Mouse (Mus musculus) hindbrain, embryonic 13.5 days (tissue): ENCODE measurements at regions not wholly inside any gene's neighbourhood (a gene's known extent, or its start where the extent isn't known, plus 50 kb on each side); places are given as distances from the start of the nearest gene placed in this dataset.

ENCODE experiments used
- ATAC-seq: fragments of 200-750 bp; cut with Nextera tagmentation; 2 replicates; pipeline ENCODE4 v1.8.0; 2017; ENCODE audit warnings: moderate TSS enrichment; ENCODE audit not compliant: low FRiP score
- H3K27ac ChIP-seq: fragments of 300-500 bp; sonication (generic); 2 replicates; pipeline ENCODE4 v1.5.1; 2015; ENCODE audit warnings: inconsistent platforms, mild to moderate bottlenecking, moderate library complexity
- H3K27me3 ChIP-seq: fragments of 300-500 bp; sonication (generic); 2 replicates; pipeline ENCODE4 v1.6.1; 2015; ENCODE audit warnings: mild to moderate bottlenecking, inconsistent platforms
- H3K36me3 ChIP-seq: fragments of 300-500 bp; sonication (generic); 2 replicates; pipeline ENCODE4 v1.6.1; 2015; ENCODE audit warnings: mild to moderate bottlenecking, inconsistent platforms
- H3K4me1 ChIP-seq: fragments of 300-500 bp; sonication (generic); replicated peaks from 2 replicates; pipeline ENCODE4 v1.6.1; 2015; ENCODE audit warnings: inconsistent platforms
- H3K4me2 ChIP-seq: fragments of 300-500 bp; sonication (generic); 2 replicates; pipeline ENCODE4 v1.6.1; 2015; ENCODE audit warnings: inconsistent platforms, mild to moderate bottlenecking, moderate library complexity
- H3K4me3 ChIP-seq: fragments of 300-500 bp; sonication (generic); 2 replicates; pipeline ENCODE4 v1.5.1; 2015; ENCODE audit warnings: mild to moderate bottlenecking, inconsistent platforms
- H3K9ac ChIP-seq: fragments of 300-500 bp; sonication (generic); 2 replicates; pipeline ENCODE4 v1.6.1; 2015; ENCODE audit warnings: mild to moderate bottlenecking, inconsistent platforms
- H3K9me3 ChIP-seq: fragments of 300-500 bp; sonication (generic); 2 replicates; pipeline ENCODE4 v1.6.1; 2016; ENCODE audit warnings: inconsistent platforms
- WGBS: fragments of 180-500 bp; shearing (Covaris S2); methylation state at CpG from one replicate; pipeline ENCODE4 v1.1.7; 2015; 5-methylcytosine and 5-hydroxymethylcytosine counted together

DNA sequence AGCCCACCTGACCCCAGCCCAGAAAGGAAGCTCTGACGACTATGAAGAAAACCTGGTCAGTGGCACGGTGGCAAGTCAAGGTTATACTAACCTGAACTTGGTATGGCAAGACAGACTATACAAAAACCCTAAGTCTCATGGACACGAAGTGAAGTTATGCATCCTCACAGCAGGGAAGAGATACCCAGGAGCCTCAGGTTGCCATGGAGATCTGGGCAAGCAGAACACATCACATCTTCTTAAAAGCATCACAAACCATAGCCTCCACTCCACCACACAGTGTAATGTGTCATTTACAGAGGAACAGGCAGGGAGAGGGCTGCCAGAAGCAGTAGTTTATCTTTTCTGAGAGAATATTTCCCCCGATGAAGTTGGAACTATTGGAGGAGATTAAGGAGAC is 146.5 kb downstream of the Slc39a8 start:
- Histone ChIP-seq H3K27ac (no peak overlapping the region), H3K4me3 (no peak overlapping the region), H3K36me3 (no peaks in the 10 kb centered on the region), H3K9ac (no peak overlapping the region), H3K4me1 (no peaks in the 10 kb centered on the region), H3K27me3 (no peaks in the 10 kb centered on the region), H3K9me3 (no peaks in the 10 kb centered on the region), H3K4me2 (no peak overlapping the region)
- 0 out of 2 replicates have a peak, but pooled peaks have one; percentile 36 for ATAC-seq
- 64% methylated on average over 4 of the region's 4 CpGs for WGBS

GRCm38 (mm10) chr3:135972413-135972812 is 147.3 kb downstream of the Slc39a8 start:
- ATAC-seq = no peak
- no peak overlapping the region for H3K9ac ChIP-seq
- H3K27ac ChIP-seq = no peak overlapping the region
- no peaks in the 10 kb centered on the region for H3K9me3 ChIP-seq
- H3K4me2 ChIP-seq = no peak overlapping the region
- no peaks in the 10 kb centered on the region for H3K36me3 ChIP-seq
- 77% methylated on average over 4 of the region's 4 CpGs for WGBS
- H3K4me3 ChIP-seq = no peak overlapping the region
- no peaks in the 10 kb centered on the region for H3K27me3 ChIP-seq
- no peaks in the 10 kb centered on the region for H3K4me1 ChIP-seq

GRCm38 (mm10) chr3:135973243-135973642 is 148.2 kb downstream of the Slc39a8 start:
- Histone ChIP-seq H3K27me3 (no peaks in the 10 kb centered on the region), H3K4me2 (no peak overlapping the region), H3K9me3 (no peaks in the 10 kb centered on the region), H3K4me1 (no peaks in the 10 kb centered on the region), H3K9ac (no peak overlapping the region), H3K4me3 (no peak overlapping the region), H3K27ac (no peak overlapping the region), H3K36me3 (no peaks in the 10 kb centered on the region)
- ATAC-seq = no peak
- 87% methylated on average over 2 of the region's 2 CpGs for WGBS

- Histone ChIP-seq H3K9ac (no peak overlapping the region), H3K27ac (no peak overlapping the region), H3K4me3 (no peak overlapping the region), H3K9me3 (no peaks in the 10 kb centered on the region), H3K4me1 (no peaks in the 10 kb centered on the region), H3K4me2 (no peak overlapping the region), H3K36me3 (no peaks in the 10 kb centered on the region), H3K27me3 (no peaks in the 10 kb centered on the region)
- ATAC-seq = no peak
- WGBS = 84% methylated on average over 3 of the region's 3 CpGs
These were observed 148.8 kb downstream of the Slc39a8 start for GRCm38 (mm10) chr3:135973842-135974241.

GRCm38 (mm10) chr3:135974769-135975168 is 149.7 kb downstream of the Slc39a8 start:
- no peak overlapping the region for H3K9ac ChIP-seq
- H3K36me3 ChIP-seq = no peaks in the 10 kb centered on the region
- no peak overlapping the region for H3K4me3 ChIP-seq
- H3K27me3 ChIP-seq = no peaks in the 10 kb centered on the region
- no peak for ATAC-seq
- H3K27ac ChIP-seq = no peak overlapping the region
- H3K9me3 ChIP-seq = no peaks in the 10 kb centered on the region
- WGBS = 90% methylated on average over 5 of the region's 5 CpGs
- no peaks in the 10 kb centered on the region for H3K4me1 ChIP-seq
- no peak overlapping the region for H3K4me2 ChIP-seq

DNA sequence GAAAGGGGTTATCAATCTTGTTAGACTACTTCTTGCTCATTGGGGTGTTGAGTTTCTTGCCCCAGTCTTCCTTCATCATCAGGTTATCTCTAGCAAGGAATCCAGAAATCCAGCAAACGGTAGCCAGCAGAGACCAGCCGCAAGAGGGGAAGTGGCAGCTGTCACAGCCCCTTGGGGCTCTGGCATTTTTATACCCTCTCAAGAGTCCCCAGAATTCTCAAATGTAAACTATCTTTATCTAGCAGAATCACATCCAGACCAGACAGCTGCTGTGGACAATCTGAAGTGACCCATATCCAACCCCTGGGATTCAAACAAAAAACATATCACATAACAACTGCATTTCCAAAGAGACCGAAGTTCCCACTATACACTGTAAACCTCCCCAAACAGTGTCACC is 162.1 kb downstream of the Slc39a8 start:
- Histone ChIP-seq H3K36me3 (no peaks in the 10 kb centered on the region), H3K4me3 (no peak overlapping the region), H3K9me3 (no peaks in the 10 kb centered on the region), H3K4me2 (no peak overlapping the region), H3K27ac (no peak overlapping the region), H3K27me3 (no peaks in the 10 kb centered on the region), H3K4me1 (no peaks in the 10 kb centered on the region), H3K9ac (no peak overlapping the region)
- ATAC-seq = no peak
- WGBS = 86% methylated on average over 3 of the region's 3 CpGs

DNA sequence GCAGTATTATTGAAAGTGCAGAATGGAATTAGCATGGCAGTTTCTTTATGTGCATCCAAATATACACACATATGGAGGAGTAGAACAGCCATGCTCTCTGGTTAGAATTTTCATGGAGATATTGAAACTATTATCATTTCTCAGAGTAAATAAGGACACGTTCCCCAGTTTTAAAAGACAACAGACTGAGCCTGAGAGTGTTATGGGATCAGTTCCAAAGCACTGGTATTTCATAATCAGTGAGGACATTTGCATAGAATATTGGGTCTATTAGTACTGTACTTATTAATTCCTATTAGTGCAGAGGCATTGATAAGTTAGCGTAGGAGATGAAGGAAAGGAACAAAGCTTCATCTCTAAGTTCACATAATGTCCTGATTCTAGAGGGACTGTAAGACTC is 164.2 kb downstream of the Slc39a8 start:
- no peak for ATAC-seq
- H3K27me3 ChIP-seq = no peaks in the 10 kb centered on the region
- WGBS = 84% methylated on average over 2 of the region's 2 CpGs
- H3K27ac ChIP-seq = no peak overlapping the region
- no peaks in the 10 kb centered on the region for H3K36me3 ChIP-seq
- H3K4me3 ChIP-seq = no peak overlapping the region
- no peaks in the 10 kb centered on the region for H3K9me3 ChIP-seq
- H3K4me1 ChIP-seq = no peaks in the 10 kb centered on the region
- H3K4me2 ChIP-seq = no peak overlapping the region
- no peak overlapping the region for H3K9ac ChIP-seq

GRCm38 (mm10) chr3:135990338-135990737 is 165.3 kb downstream of the Slc39a8 start:
- no peak overlapping the region for H3K4me2 ChIP-seq
- H3K9ac ChIP-seq = no peak overlapping the region
- no peak for ATAC-seq
- no peaks in the 10 kb centered on the region for H3K27me3 ChIP-seq
- no peaks in the 10 kb centered on the region for H3K4me1 ChIP-seq
- no peaks in the 10 kb centered on the region for H3K9me3 ChIP-seq
- no peaks in the 10 kb centered on the region for H3K36me3 ChIP-seq
- H3K27ac ChIP-seq = no peak overlapping the region
- no peak overlapping the region for H3K4me3 ChIP-seq
- WGBS = 79% methylated on average over 3 of the region's 3 CpGs

GRCm38 (mm10) chr3:135990814-135991454 is 165.9 kb downstream of the Slc39a8 start:
- Histone ChIP-seq H3K4me2 (no peak overlapping the region), H3K27me3 (no peaks in the 10 kb centered on the region), H3K9me3 (no peaks in the 10 kb centered on the region), H3K9ac (no peak overlapping the region), H3K36me3 (no peaks in the 10 kb centered on the region), H3K27ac (no peak overlapping the region), H3K4me1 (no peaks in the 10 kb centered on the region), H3K4me3 (no peak overlapping the region)
- no peak for ATAC-seq
- 68% methylated on average over 7 of the region's 7 CpGs for WGBS

- Histone ChIP-seq H3K27ac (no peak overlapping the region), H3K9ac (no peak overlapping the region), H3K27me3 (no peaks in the 10 kb centered on the region), H3K9me3 (no peaks in the 10 kb centered on the region), H3K4me1 (no peaks in the 10 kb centered on the region), H3K4me2 (no peak overlapping the region), H3K4me3 (no peak overlapping the region), H3K36me3 (no peaks in the 10 kb centered on the region)
- no peak for ATAC-seq
- WGBS = 86% methylated on average over 1 of the region's 1 CpGs
These were observed 175.6 kb downstream of the Slc39a8 start for GRCm38 (mm10) chr3:136000592-136001160.
